Mouse (Mus musculus) fibroblast of lung, adult 2 months (primary cell): ENCODE results near the gene Sh3bgrl2.
"Not testable (repeated sequence)": the region's sequence is repeated elsewhere in the genome, so short reads cannot be mapped to it uniquely, and the experiment has no call there.

ENCODE experiments used
- DNase-seq: peaks from one replicate; pipeline ENCODE4 v3.0.0-alpha.2; 2011; ENCODE audit warnings: low read depth

Gene Sh3bgrl2

GRCm38 (mm10) chr9:83547830-83548689 is at the start of gene Sh3bgrl2:
Sh3bgrl2 (plus strand) TSS chr9:83548327.
- DNase-seq = no peak

GRCm38 (mm10) chr9:83519081-83519480 is 29.0 kb upstream of the Sh3bgrl2 start:
- not testable (repeated sequence) for DNase-seq

GRCm38 (mm10) chr9:83519510-83520155 is 28.5 kb upstream of the Sh3bgrl2 start:
- no peak for DNase-seq

- no peak for DNase-seq
Measured at GRCm38 (mm10) chr9:83527341-83528060, 20.6 kb upstream of the Sh3bgrl2 start.

- no peak for DNase-seq
Measured at GRCm38 (mm10) chr9:83533044-83533769, 14.9 kb upstream of the Sh3bgrl2 start.

GRCm38 (mm10) chr9:83536959-83537358 is 11.2 kb upstream of the Sh3bgrl2 start:
- no peak for DNase-seq

GRCm38 (mm10) chr9:83537510-83537909 is 10.6 kb upstream of the Sh3bgrl2 start:
- no peak for DNase-seq

- DNase-seq = no peak
Measured at GRCm38 (mm10) chr9:83537921-83538536, 10.1 kb upstream of the Sh3bgrl2 start.

GRCm38 (mm10) chr9:83539809-83540491 is 8.2 kb upstream of the Sh3bgrl2 start:
- no peak for DNase-seq

- no peak for DNase-seq
Measured at GRCm38 (mm10) chr9:83540492-83540857, 7.7 kb upstream of the Sh3bgrl2 start.

GRCm38 (mm10) chr9:83540975-83541374 is 7.2 kb upstream of the Sh3bgrl2 start:
- DNase-seq = no peak

GRCm38 (mm10) chr9:83545240-83545639 is 2.9 kb upstream of the Sh3bgrl2 start:
- DNase-seq = no peak

GRCm38 (mm10) chr9:83546316-83546715 is 1.8 kb upstream of the Sh3bgrl2 start:
- DNase-seq = no peak

GRCm38 (mm10) chr9:83547229-83547628 is 898 bp upstream of the Sh3bgrl2 start:
- no peak for DNase-seq

GRCm38 (mm10) chr9:83549866-83550265 is 1.7 kb downstream of the Sh3bgrl2 start:
- DNase-seq = no peak

- DNase-seq = no peak
Measured at GRCm38 (mm10) chr9:83551116-83551515, 3.0 kb downstream of the Sh3bgrl2 start.

GRCm38 (mm10) chr9:83551632-83552031 is 3.5 kb downstream of the Sh3bgrl2 start:
- no peak for DNase-seq

- DNase-seq = no peak
Measured at GRCm38 (mm10) chr9:83555580-83555979, 7.5 kb downstream of the Sh3bgrl2 start.

- DNase-seq = no peak
Measured at GRCm38 (mm10) chr9:83556236-83556635, 8.1 kb downstream of the Sh3bgrl2 start.

GRCm38 (mm10) chr9:83556780-83557771 is 8.9 kb downstream of the Sh3bgrl2 start:
- DNase-seq = no peak
